Mouse (Mus musculus): Measurements from ENCODE around the gene Gm28035.

The Gm28035 gene

GRCm38 (mm10) chr2:30256616-30257350, 16.4 kb downstream of the Gm28035 start:
- in situ Hi-C loops (cut with MboI; ENCODE audit: low pct_unique_long_range_greater_than_20kb in 1 of 2, low sequenced_read_pairs in 2 of 2, unreplicated experiment in 1 of 2) = no loop called here

DNA sequence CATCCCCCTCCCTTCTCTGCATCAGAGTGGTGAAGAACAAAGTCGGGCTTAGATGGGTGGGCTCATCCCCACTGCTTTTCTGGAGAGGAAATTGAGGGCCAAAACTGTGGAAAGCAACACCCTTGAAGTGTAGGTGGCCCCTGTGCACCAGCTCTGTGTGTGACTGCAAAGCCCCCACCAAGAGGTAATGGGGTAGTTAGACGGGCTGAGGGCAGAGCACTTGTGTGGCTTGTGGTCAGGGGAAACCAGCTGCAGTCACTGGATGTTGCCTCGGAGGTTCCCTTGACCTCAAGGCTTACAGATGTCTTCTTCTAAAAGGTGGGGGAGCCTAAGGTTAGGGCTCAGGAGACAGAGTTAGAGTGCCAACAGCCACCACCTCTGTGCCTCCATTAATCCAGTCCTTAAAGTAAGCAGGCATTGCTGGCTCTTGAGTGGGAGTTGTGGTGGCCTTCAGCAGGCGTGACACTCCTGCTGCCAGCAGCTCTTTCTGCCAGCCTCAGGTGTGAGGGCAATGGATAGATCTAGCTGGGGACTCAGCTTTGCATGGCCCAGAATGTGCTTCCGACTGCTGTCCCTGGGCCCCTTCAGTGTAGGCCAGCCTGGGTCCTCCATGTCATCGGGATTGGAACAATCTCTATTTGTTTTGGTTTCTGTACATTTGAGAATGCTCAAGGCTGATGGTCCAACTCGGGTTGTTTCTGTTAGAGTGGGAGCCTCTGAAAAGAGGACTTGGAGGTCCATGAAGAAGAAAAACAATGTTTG, 17.5 kb downstream of the Gm28035 start:
- in situ Hi-C loops (cut with MboI; ENCODE audit: low pct_unique_long_range_greater_than_20kb in 1 of 2, low sequenced_read_pairs in 2 of 2, unreplicated experiment in 1 of 2) = no loop called here

- in situ Hi-C loops (cut with MboI; ENCODE audit: low pct_unique_long_range_greater_than_20kb in 1 of 2, low sequenced_read_pairs in 2 of 2, unreplicated experiment in 1 of 2) = no loop called here
These were observed 18.2 kb downstream of the Gm28035 start for GRCm38 (mm10) chr2:30258600-30258999.

- in situ Hi-C loops (cut with MboI; ENCODE audit: low pct_unique_long_range_greater_than_20kb in 1 of 2, low sequenced_read_pairs in 2 of 2, unreplicated experiment in 1 of 2) = no loop called here
These were observed 19.0 kb downstream of the Gm28035 start for GRCm38 (mm10) chr2:30259131-30260064.

DNA sequence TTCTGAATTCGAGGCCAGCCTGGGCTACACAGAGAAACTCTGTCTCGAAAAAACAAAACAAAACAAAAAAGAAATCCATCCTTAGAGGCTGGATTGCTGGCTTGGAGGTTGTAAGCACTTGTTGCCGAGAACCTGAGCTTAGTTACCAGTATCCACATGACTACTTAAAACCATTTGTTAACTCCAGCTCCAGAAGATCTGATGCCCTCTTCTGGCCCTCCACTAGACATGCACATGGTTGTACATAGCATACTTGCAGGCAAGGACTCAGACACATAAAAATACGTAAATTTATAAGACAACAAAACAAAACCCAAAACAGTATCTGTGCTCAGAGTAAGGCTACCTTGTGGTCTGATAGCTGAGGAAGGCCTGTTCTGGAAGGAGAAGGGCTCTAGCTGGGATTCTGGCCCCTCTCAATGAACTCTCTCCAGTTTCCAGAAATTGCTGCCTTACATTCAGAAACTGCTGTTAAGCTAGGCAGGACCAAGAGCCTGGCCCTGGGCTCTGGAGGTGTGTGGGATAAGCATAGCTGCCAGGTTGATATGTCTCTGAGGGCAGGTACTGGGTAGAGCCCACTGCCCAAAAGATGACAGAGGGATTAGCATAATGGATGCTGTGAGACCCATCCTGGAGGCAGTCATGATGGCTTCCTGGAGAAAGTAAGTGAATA, 20.8 kb downstream of the Gm28035 start:
- in situ Hi-C loops (cut with MboI; ENCODE audit: low pct_unique_long_range_greater_than_20kb in 1 of 2, low sequenced_read_pairs in 2 of 2, unreplicated experiment in 1 of 2) = no loop called here

DNA sequence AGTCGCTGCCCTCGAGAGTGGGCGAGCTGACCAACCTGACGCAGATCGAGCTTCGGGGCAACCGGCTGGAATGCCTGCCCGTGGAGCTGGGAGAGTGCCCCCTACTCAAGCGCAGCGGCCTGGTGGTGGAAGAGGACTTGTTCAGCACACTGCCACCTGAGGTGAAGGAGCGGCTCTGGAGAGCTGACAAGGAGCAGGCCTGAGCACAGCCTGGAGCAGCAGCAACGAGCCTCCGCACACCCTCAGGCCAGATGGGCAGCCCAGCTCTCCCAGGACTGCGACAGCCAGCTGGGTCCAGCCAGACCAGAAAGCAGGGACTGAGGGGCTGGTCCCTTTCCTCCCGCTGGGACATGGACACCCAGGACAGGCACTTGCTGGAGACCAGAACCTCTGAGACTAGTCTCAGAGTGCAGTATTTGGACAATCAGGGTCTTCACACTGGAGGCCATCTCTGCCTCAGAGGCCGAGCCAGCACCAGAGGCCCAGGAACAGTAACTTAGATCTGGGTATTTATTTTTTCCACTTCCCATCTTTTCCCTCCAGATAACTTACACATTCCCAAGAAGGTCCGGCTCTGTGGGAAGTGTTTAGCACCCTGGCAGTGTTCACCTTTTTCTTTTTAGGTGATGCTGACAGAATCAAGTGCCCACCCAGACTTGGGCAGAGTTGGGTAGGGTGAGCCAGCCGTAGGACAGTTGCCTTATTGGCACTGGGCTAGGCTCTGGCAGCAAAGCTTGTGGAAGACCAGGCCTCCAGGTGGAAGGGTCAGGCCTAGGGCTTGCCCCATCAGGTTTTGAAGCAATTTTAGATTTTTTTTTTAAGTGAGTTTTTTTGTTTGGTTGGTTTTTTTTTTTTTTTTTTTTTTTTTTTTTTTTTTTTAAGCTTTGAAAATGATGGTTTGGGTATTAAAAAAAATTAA, 21.8 kb downstream of the Gm28035 start:
- in situ Hi-C loops (cut with MboI; ENCODE audit: low pct_unique_long_range_greater_than_20kb in 1 of 2, low sequenced_read_pairs in 2 of 2, unreplicated experiment in 1 of 2) = no loop called here

- in situ Hi-C loops (cut with MboI; ENCODE audit: low pct_unique_long_range_greater_than_20kb in 1 of 2, low sequenced_read_pairs in 2 of 2, unreplicated experiment in 1 of 2) = no loop called here
These were observed 22.6 kb downstream of the Gm28035 start for GRCm38 (mm10) chr2:30262840-30263441.

- in situ Hi-C loops (cut with MboI; ENCODE audit: low pct_unique_long_range_greater_than_20kb in 1 of 2, low sequenced_read_pairs in 2 of 2, unreplicated experiment in 1 of 2) = no loop called here
These were observed 23.4 kb downstream of the Gm28035 start for GRCm38 (mm10) chr2:30263811-30264210.

DNA sequence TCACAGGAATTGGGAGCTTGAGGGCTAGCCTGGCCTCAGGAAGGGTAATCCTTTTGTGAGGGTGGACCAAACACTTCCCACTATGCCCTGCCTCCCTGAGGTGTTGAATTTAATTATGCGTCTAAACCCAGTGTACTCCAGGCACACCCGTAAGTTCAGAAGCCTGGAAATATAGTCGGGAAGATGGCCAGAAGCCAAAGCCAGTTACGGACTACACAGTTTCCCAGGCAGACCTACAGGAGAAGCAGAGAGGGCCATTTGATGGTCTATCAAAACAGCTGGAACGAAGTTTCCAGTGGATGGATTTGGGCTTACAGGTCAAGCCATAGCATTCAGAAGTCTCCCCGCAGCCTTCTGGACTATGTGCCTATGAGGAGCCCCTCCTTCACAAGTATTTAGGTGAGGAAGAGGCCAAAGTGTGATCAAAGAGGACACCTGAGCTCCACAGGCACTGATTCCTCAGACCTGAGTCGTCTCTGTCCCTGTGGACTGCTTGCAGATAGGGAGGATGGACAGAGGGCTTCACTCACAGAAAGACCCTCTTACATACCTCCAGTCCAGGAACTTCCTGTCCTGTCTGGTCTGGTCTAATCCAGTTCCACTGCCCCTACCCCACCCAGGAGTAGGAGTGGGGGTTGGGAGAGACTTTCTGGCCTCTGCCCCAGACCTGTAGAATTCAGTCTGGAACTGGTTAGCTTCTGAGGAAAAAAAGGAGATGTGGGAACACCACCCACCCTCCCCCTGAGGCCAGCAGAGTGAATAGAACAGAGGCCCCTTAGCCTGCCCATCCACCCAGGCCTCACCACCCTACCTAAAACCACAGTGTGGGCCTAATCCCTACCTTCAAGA, 24.5 kb downstream of the Gm28035 start:
- in situ Hi-C loops (cut with MboI; ENCODE audit: low pct_unique_long_range_greater_than_20kb in 1 of 2, low sequenced_read_pairs in 2 of 2, unreplicated experiment in 1 of 2) = no loop called here

DNA sequence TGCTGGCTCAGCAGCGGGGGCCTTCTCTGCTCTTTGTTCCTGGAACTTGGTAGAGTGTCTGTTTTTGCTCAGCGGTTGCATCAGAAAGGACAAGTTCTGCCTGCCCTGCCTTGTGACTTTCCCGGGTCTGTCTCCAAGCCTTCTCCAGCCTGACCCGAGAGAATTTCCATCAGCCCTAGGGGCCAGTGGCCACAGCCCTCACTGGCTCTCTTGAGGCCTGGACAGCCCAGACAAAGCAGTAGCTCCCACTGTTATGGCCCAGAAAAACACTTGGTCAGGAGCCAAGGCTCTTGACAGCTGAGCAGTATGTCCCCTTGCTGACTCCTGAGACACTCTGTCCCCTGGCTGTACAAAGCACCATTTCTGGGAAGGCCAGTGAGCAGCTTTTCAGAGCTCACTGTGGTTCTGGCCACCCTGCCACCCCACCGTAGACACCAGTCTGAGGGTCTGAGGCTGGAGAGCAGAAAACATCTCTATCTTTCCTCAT, 25.4 kb downstream of the Gm28035 start, which contains the start of gene Phyhd1:
Phyhd1 (plus strand) TSS at position 437 of the 487 bp plus-strand sequence.
- in situ Hi-C loops (cut with MboI; ENCODE audit: low pct_unique_long_range_greater_than_20kb in 1 of 2, low sequenced_read_pairs in 2 of 2, unreplicated experiment in 1 of 2) = no loop called here

- in situ Hi-C loops (cut with MboI; ENCODE audit: low pct_unique_long_range_greater_than_20kb in 1 of 2, low sequenced_read_pairs in 2 of 2, unreplicated experiment in 1 of 2) = no loop called here
These were observed 26.1 kb downstream of the Gm28035 start for GRCm38 (mm10) chr2:30266392-30266941.

GRCm38 (mm10) chr2:30267466-30267865, 27.1 kb downstream of the Gm28035 start:
- in situ Hi-C loops (cut with MboI; ENCODE audit: low pct_unique_long_range_greater_than_20kb in 1 of 2, low sequenced_read_pairs in 2 of 2, unreplicated experiment in 1 of 2) = no loop called here

DNA sequence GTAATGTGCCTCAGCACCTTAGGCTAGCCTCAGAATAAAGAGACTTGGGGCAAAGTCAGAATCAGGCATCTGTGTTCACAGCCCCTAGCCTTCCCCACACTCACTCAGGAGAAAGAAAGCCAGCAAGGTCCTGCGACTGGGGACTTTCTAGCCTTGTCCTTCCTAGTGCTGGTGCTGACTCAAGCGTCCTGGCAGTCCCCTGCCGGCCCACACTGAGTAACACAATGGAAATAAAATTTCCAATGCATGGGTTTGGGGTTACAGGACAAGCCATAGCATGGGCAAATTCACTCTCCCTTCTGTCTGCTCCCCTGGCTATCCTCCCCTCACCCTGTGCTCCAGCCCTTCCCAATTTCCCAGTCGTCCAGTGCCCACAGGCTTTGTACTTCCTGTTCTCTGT, 28.0 kb downstream of the Gm28035 start:
- in situ Hi-C loops (cut with MboI; ENCODE audit: low pct_unique_long_range_greater_than_20kb in 1 of 2, low sequenced_read_pairs in 2 of 2, unreplicated experiment in 1 of 2) = no loop called here

DNA sequence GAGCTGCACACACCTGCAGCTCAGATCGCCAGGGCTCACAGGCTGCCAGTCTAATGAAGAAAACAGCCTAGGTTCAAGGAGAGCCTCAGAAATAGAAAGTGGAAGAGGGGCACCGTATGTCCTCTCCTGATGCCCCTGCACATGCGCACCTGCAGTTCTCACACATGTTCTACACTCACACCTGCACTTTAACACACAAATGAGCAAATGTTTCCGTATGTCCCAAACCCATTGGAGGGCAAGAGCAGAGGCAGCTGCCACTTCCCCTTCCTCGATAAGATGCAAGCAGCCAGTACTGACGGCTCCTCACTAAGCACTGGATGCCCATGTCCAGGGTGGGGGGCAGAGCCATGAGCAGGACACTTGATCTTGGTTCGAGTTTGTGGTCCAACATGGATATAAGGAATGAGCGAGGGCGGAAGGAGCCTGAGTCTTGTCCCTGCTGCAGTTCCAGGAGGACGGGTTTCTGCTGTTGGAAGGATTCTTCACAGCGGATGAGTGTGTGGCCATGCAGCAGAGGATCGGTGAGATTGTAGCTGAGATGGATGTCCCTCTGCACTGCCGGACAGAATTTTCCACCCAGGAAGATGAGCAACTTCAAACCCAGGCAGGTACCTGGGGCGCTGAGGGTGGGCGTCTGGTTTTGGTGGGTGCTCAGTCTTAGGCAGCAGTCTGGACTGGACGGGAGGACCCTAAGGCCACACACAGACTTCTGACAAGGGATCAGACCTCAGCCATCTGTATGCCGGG, 29.0 kb downstream of the Gm28035 start:
- in situ Hi-C loops (cut with MboI; ENCODE audit: low pct_unique_long_range_greater_than_20kb in 1 of 2, low sequenced_read_pairs in 2 of 2, unreplicated experiment in 1 of 2) = no loop called here

- in situ Hi-C loops (cut with MboI; ENCODE audit: low pct_unique_long_range_greater_than_20kb in 1 of 2, low sequenced_read_pairs in 2 of 2, unreplicated experiment in 1 of 2) = no loop called here
These were observed 29.8 kb downstream of the Gm28035 start for GRCm38 (mm10) chr2:30270134-30270533.
